Mouse (Mus musculus): ENCODE measurements around the gene Rabl6.

- TF ChIP-seq CTCF (IDR thresholded peaks at IDR 0.05; ENCODE audit: control insufficient read depth, insufficient read depth, insufficient replicate concordance, low read depth, low read length): no peak
- TF ChIP-seq POLR2A (IDR thresholded peaks at IDR 0.05; ENCODE audit: control insufficient read depth, low read depth, low read length): peak; percentile 97
These were observed at the start of gene Rabl6 for GRCm38 (mm10) chr2:25607761-25608622.
